Mouse (Mus musculus) gastrocnemius, adult 18-20 months (tissue): ENCODE measurements at regions not wholly inside any gene's neighbourhood (a gene's known extent, or its start where the extent isn't known, plus 50 kb on each side); places are given as distances from the start of the nearest gene placed in this dataset.

ENCODE experiments used
- DNase-seq: peaks from one replicate; pipeline ENCODE4 v3.0.0; 2021; ENCODE audit warnings: low spot score

- no peak for DNase-seq
Observed at GRCm38 (mm10) chr2:92750672-92751071, 151.2 kb downstream of the Chst1 start.

- DNase-seq: no peak
Observed at GRCm38 (mm10) chr2:92751256-92751655, 151.7 kb downstream of the Chst1 start.

GRCm38 (mm10) chr2:92752156-92752555 lies 152.6 kb downstream of the Chst1 start:
- DNase-seq: no peak

GRCm38 (mm10) chr2:92752794-92753193 lies 153.3 kb downstream of the Chst1 start:
- DNase-seq: no peak

- no peak for DNase-seq
Observed at GRCm38 (mm10) chr2:92754505-92755280, 155.2 kb downstream of the Chst1 start.

- no peak for DNase-seq
Observed at GRCm38 (mm10) chr2:92756491-92756890, 157.0 kb downstream of the Chst1 start.

GRCm38 (mm10) chr2:92758775-92759174 lies 156.1 kb upstream of the Syt13 start:
- no peak for DNase-seq

GRCm38 (mm10) chr2:92763881-92764635 lies 150.8 kb upstream of the Syt13 start:
- no peak for DNase-seq

- DNase-seq: no peak
Observed at GRCm38 (mm10) chr2:92767476-92768005, 147.4 kb upstream of the Syt13 start.

GRCm38 (mm10) chr2:92768088-92768487 lies 146.8 kb upstream of the Syt13 start:
- peak; percentile 37 for DNase-seq

- no peak for DNase-seq
Observed at GRCm38 (mm10) chr2:92769061-92769460, 145.8 kb upstream of the Syt13 start.

- no peak for DNase-seq
Observed at GRCm38 (mm10) chr2:92770098-92770497, 144.8 kb upstream of the Syt13 start.

- DNase-seq: no peak
Observed at GRCm38 (mm10) chr2:92772623-92773022, 142.3 kb upstream of the Syt13 start.

GRCm38 (mm10) chr2:92776497-92776896 lies 138.4 kb upstream of the Syt13 start:
- no peak for DNase-seq

- no peak for DNase-seq
Observed at GRCm38 (mm10) chr2:92779101-92779500, 135.8 kb upstream of the Syt13 start.

- DNase-seq: no peak
Observed at GRCm38 (mm10) chr2:92780021-92780420, 134.9 kb upstream of the Syt13 start.

- DNase-seq: no peak
Observed at GRCm38 (mm10) chr2:92781451-92781850, 133.4 kb upstream of the Syt13 start.

- DNase-seq: no peak
Observed at GRCm38 (mm10) chr2:92782621-92783020, 132.3 kb upstream of the Syt13 start.

- no peak for DNase-seq
Observed at GRCm38 (mm10) chr2:92784916-92785315, 130.0 kb upstream of the Syt13 start.

- no peak for DNase-seq
Observed at GRCm38 (mm10) chr2:92787925-92788410, 126.9 kb upstream of the Syt13 start.

GRCm38 (mm10) chr2:92788875-92789274 lies 126.0 kb upstream of the Syt13 start:
- DNase-seq: no peak

GRCm38 (mm10) chr2:92790374-92790773 lies 124.5 kb upstream of the Syt13 start:
- DNase-seq: no peak
